Mouse (Mus musculus): ENCODE results near the gene Hps3.

DNA sequence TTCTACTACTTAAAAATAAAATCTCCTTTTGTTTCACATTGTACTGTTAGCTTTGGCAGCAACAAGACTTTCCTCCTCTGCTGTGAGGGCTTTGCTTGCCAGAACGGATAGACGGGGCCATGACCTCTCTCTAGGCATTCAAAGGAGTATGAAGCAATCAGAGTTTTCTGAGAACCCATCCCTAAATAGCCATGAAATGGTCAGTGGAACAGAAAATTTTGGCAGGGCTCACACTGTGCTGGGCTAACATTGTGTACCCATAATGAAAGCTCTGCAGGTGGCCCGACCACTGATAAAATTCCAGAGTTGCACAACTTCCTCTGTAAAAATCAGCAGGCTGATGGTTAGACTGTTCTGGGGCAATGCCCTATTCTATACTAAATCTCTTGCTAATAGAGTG, 81.2 kb downstream of the Hps3 start:
- no peak for TF ChIP-seq CTCF (IDR thresholded peaks at IDR 0.05; ENCODE audit: borderline replicate concordance, control insufficient read depth, extremely low read depth, insufficient read depth, low read length, poor library complexity)
- TF ChIP-seq POLR2A (IDR thresholded peaks at IDR 0.05; ENCODE audit: control insufficient read depth, extremely low read depth, insufficient read depth, low read length, poor library complexity): no peak
